Mouse (Mus musculus) myocyte (in vitro differentiated cells): ENCODE measurements around the gene Xpo1.

ENCODE experiments used
- CEBPB ChIP-seq: IDR thresholded peaks from 2 replicates; pipeline ENCODE4 v1.6.1; 2011; ENCODE audit warnings: mild to moderate bottlenecking, moderate library complexity; ENCODE audit not compliant: poor library complexity, insufficient read depth, severe bottlenecking
- E2F4 ChIP-seq: IDR thresholded peaks from one replicate; pipeline ENCODE4 v1.6.1; 2011; ENCODE audit warnings: mild to moderate bottlenecking, control low read depth, moderate library complexity; ENCODE audit not compliant: insufficient read depth
- MAX ChIP-seq: IDR thresholded peaks from one replicate; pipeline ENCODE4 v1.6.1; 2011; ENCODE audit warnings: low read depth, mild to moderate bottlenecking, control low read depth
- MYOD1 ChIP-seq, 3 experiments: IDR thresholded peaks; one replicate each; pipeline ENCODE4 v1.6.1; 2011; ENCODE audit warnings: control low read depth in 2 of 3, low read depth in 2 of 3, mild to moderate bottlenecking in 2 of 3, moderate library complexity in 1 of 3; ENCODE audit not compliant: insufficient read length in 2 of 3, control insufficient read depth in 1 of 3
- MYOG ChIP-seq, 3 experiments: IDR thresholded peaks; one replicate each; pipeline ENCODE4 v1.6.1; 2011; ENCODE audit warnings: control low read depth in 2 of 3, low read depth in 2 of 3, mild to moderate bottlenecking in 2 of 3; ENCODE audit not compliant: insufficient read length in 2 of 3, control insufficient read depth in 1 of 3, insufficient read depth in 1 of 3
- POLR2A ChIP-seq: IDR thresholded peaks from one replicate; pipeline ENCODE4 v1.6.1; 2011; ENCODE audit warnings: low read depth, mild to moderate bottlenecking, control low read depth, moderate library complexity; ENCODE audit not compliant: insufficient read length
- POLR2AphosphoS2 ChIP-seq: IDR thresholded peaks from one replicate; pipeline ENCODE4 v1.6.1; 2011; ENCODE audit warnings: low read depth, control low read depth; ENCODE audit not compliant: insufficient read length
- TCF12 ChIP-seq: IDR thresholded peaks from one replicate; pipeline ENCODE4 v1.6.1; 2011; ENCODE audit warnings: mild to moderate bottlenecking, control low read depth; ENCODE audit not compliant: poor library complexity, insufficient read depth, severe bottlenecking
- USF1 ChIP-seq: IDR thresholded peaks from one replicate; pipeline ENCODE4 v1.6.1; 2011; ENCODE audit warnings: low read depth, mild to moderate bottlenecking, control low read depth, moderate library complexity

- no peak for TF ChIP-seq POLR2A
- TF ChIP-seq USF1, result no peak
- TF ChIP-seq POLR2AphosphoS2, result no peak
- no peak for TF ChIP-seq MAX
- no peak for TF ChIP-seq E2F4
- TF ChIP-seq MYOG (IDR thresholded peaks at IDR 0.05; ENCODE audit: control insufficient read depth in 1 of 3, insufficient read depth in 1 of 3, insufficient read length in 2 of 3, low read depth in 2 of 3), result no peak
- TF ChIP-seq MYOD1 (IDR thresholded peaks at IDR 0.05; ENCODE audit: control insufficient read depth in 1 of 3, insufficient read length in 2 of 3, low read depth in 2 of 3), result no peak
- TF ChIP-seq CEBPB, result no peak
- TF ChIP-seq TCF12, result no peak
Observed at GRCm38 (mm10) chr11:23329413-23329812, 73.6 kb downstream of the Xpo1 start.
